Mouse (Mus musculus) left cerebral cortex, postnatal 4 days (tissue): ENCODE measurements at regions not wholly inside any gene's neighbourhood (a gene's known extent, or its start where the extent isn't known, plus 50 kb on each side); places are given as distances from the start of the nearest gene placed in this dataset.

Experiments used
- DNase-seq: peaks from one replicate; pipeline ENCODE4 v3.0.0-alpha.2; 2022
- intact Hi-C: fragments of 180-260 bp; cut with DNase I; formaldehyde crosslinking; loops from one replicate; pipeline ENCODE4 v1.15.1; 2025

- DNase-seq: no peak
- intact Hi-C loops: no loop called here
Observed at GRCm38 (mm10) chr14:87344540-87344939, 71.9 kb upstream of the Tdrd3 start.

GRCm38 (mm10) chr14:87346812-87347211 lies 69.6 kb upstream of the Tdrd3 start:
- intact Hi-C loops: no loop called here
- no peak for DNase-seq

GRCm38 (mm10) chr14:87348825-87349224 lies 67.6 kb upstream of the Tdrd3 start:
- intact Hi-C loops: no loop called here
- no peak for DNase-seq

GRCm38 (mm10) chr14:87365793-87366192 lies 50.6 kb upstream of the Tdrd3 start:
- DNase-seq: no peak
- intact Hi-C loops: no loop called here
